Mouse (Mus musculus) spleen, adult 2 months (tissue): Measurements from ENCODE around the gene Psmd3. TPM values are rescaled to one million over a fixed set of nuclear protein-coding genes. Genes with fewer than 3 reads are reported as not detected.
"Not testable (repeated sequence)": the region's sequence is repeated elsewhere in the genome, so short reads cannot be mapped to it uniquely, and the experiment has no call there.

Experiments
- DNase-seq, 2 experiments: peaks; one replicate each; pipeline versions ENCODE4 v3.0.0 to v3.0.0-alpha.2; 2012 to 2021; ENCODE audit warnings: low spot score in 2 of 2, low read depth in 1 of 2
- H3K27ac ChIP-seq: fragments of 200-500 bp; 2 replicates; pipeline ENCODE4 v1.5.1; 2012; ENCODE audit warnings: low read length, inconsistent platforms; ENCODE audit not compliant: insufficient read depth
- H3K27me3 ChIP-seq: fragments of 200-500 bp; 2 replicates; pipeline ENCODE4 v1.6.1; 2012; ENCODE audit warnings: mild to moderate bottlenecking, moderate library complexity, low read length, inconsistent platforms; ENCODE audit not compliant: control insufficient read depth, insufficient read depth
- H3K36me3 ChIP-seq: fragments of 200-500 bp; 2 replicates; pipeline ENCODE4 v1.6.1; 2012; ENCODE audit warnings: mild to moderate bottlenecking, low read length, inconsistent platforms; ENCODE audit not compliant: control insufficient read depth, insufficient read depth
- H3K4me1 ChIP-seq: fragments of 200-500 bp; 2 replicates; pipeline ENCODE4 v1.6.1; 2011; ENCODE audit warnings: inconsistent platforms; ENCODE audit not compliant: control insufficient read depth, insufficient read depth, insufficient read length
- H3K4me3 ChIP-seq: fragments of 200-500 bp; 2 replicates; pipeline ENCODE4 v1.5.1; 2011; ENCODE audit warnings: mild to moderate bottlenecking, inconsistent platforms; ENCODE audit not compliant: insufficient read depth, insufficient read length; ENCODE audit errors: extremely low read depth
- CTCF ChIP-seq: fragments of 200-500 bp; IDR thresholded peaks from 2 replicates; pipeline ENCODE4 v1.5.1; 2011; ENCODE audit warnings: mild to moderate bottlenecking, inconsistent platforms; ENCODE audit not compliant: insufficient read depth, insufficient read length, insufficient replicate concordance; ENCODE audit errors: extremely low read depth
- POLR2A ChIP-seq: fragments of 200-500 bp; IDR thresholded peaks from 2 replicates; pipeline ENCODE4 v1.6.1; 2011; ENCODE audit warnings: low read depth, low read length, inconsistent platforms
- WGBS: fragments of 180-500 bp; shearing (Covaris S2); methylation state at CpG from one replicate; pipeline ENCODE4 v1.1.7; 2018; 5-methylcytosine and 5-hydroxymethylcytosine counted together
- polyA plus RNA-seq: library from polyadenylated mRNA; depleted of rRNA; stranded (reverse); fragments of >200 nt; gene quantifications from 2 replicates; pipeline ENCODE4 v1.2.3, GENCODE M21; 2012

Gene Psmd3
- polyA plus RNA-seq, 1 experiment = 83.1 TPM

DNA sequence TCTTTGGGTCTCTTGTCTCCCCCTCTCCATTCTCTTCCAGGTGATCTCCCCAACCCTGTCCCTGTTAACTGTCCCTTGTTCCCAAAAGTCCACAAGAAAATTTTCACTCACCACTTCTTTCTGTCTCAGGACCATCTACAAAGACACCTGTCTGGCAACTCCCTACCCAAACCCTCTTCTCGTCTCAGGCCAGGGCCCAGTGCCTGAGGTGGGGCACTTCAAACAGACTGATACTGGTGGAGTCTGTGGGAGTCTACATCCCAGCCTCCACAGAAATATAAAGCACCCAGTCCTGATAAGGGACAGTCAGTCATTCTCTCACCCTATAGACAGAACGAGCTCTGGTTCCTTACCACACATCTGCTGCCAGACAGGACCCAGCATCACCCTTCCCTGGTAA is 35.9 kb upstream of the Psmd3 start, which contains the start of gene Gsdma2:
TSS of gene Gsdma2 (plus strand) at position 301 of the 400 bp plus-strand sequence.
- DNase-seq = no peak
- WGBS = 67% methylated on average over 2 of the region's 2 CpGs

DNA sequence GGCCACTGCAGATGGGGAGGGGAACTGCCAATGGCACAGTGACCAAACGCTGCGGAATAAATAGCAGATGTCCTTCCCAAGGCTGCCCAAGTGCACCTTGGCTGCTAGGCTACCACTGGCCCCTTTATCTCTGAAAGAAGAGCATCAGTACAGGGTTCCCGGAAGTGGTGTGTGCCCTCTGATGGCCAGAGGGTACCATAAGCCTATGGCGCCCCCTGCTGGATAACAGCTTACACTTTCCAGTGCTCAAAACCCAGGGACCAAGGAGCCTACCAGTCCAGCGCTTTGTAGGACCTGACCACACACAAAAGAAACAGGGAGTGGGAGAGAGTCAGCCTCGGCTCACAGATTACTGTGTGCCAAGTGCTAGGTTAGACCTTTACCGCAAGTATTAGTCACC is 27.3 kb upstream of the Psmd3 start:
- H3K4me3 ChIP-seq, H3K36me3 ChIP-seq, H3K27me3 ChIP-seq, H3K4me1 ChIP-seq, H3K27ac ChIP-seq: not testable (repeated sequence)
- DNase-seq = peak; percentile 14 to 34
- WGBS = 13% methylated on average over 7 of the region's 7 CpGs
- TF ChIP-seq CTCF = peak; percentile 53; the same call in 1 of the 2 replicates

More for the DNA sequence above, 35.9 kb upstream of the Psmd3 start, which contains the start of gene Gsdma2:
- H3K27me3 ChIP-seq = no peaks in the 10 kb centered on the region
- no peak within 1 kb of the TSS for H3K4me3 ChIP-seq
- no peaks in the 10 kb centered on the region for H3K36me3 ChIP-seq
- TF ChIP-seq POLR2A = no peak
- TF ChIP-seq CTCF = no peak
- no peaks in the 10 kb centered on the region for H3K4me1 ChIP-seq
- no peak within 1 kb of the TSS for H3K27ac ChIP-seq

DNA sequence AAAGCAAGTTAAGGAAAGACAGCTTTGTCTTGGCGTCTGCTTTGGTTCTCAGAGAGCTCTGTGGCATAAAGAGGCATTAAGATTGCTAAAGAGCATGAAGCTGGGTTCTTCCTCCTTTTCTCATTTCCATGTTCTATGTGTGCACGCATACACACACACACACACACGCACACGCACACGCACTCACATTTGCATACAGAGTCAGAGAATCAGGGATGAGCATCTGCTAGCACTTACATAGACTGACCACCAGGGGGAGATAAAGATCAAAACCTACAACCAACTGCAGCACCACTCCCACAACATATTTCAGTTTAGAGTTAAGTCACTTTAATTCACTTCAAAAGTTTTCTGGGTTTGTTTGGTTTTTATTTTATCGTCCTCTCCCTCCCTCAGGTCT is 21.8 kb upstream of the Psmd3 start:
- no peak for TF ChIP-seq POLR2A
- TF ChIP-seq CTCF = peak; percentile 15; the same call in 1 of the 2 replicates
- H3K36me3 ChIP-seq = no peaks in the 10 kb centered on the region
- no peaks in the 10 kb centered on the region for H3K27me3 ChIP-seq
- H3K4me1 ChIP-seq = no peaks in the 10 kb centered on the region; the same call in 1 of the 2 replicates
- WGBS = 3% methylated on average over 6 of the region's 6 CpGs
- H3K27ac ChIP-seq = no peak overlapping the region
- H3K4me3 ChIP-seq = no peak overlapping the region
- DNase-seq = peak; percentile 9 to 67

DNA sequence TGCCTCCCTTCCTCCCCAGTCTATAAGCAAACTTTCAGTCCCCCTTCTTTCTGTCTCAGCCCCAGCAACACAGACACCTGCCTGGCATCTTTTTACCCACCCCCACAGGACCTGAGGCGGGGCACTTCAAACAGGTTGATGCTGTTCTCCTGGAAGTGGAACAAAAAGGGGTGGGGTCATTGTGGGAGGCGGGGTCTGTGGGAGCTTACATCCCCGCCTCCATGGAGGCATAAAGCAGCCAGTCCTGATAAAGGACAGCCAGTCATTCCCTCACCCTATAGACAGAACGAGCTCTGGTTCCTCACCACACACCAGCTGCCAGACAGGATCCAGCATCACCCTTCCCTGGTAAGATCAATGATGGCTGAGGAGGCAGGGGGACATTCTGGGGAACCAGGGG is 18.3 kb upstream of the Psmd3 start, which contains the start of gene Gsdma:
TSS of gene Gsdma (plus strand) at position 261 of the 400 bp plus-strand sequence.
- H3K27me3 ChIP-seq = no peaks in the 10 kb centered on the region

DNA sequence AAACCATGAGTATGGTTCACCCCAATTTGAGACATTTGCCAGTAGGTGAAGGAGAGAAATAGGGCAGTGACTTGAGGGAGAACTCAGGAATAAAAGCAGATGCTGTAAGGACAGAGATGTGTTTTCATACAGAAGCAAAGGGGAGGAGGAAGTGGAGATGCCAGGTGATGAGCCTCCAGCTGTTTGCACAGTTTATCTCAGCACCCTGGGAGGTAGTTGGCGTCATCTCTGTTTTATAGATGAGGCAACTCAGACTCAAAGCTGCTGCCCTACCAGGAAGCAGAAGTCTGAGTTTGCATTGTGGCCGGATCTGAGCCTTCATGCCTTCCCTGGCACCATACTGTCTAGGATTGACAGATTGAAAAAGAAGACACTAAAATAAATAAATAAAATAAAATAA is 13.4 kb upstream of the Psmd3 start:
- no peak for DNase-seq
- no peak for TF ChIP-seq CTCF
- TF ChIP-seq POLR2A = no peak
- no peaks in the 10 kb centered on the region for H3K4me1 ChIP-seq
- H3K27me3 ChIP-seq = no peaks in the 10 kb centered on the region
- H3K27ac ChIP-seq = no peak overlapping the region
- no peak overlapping the region for H3K4me3 ChIP-seq
- WGBS = 26% methylated on average over 2 of the region's 2 CpGs
- no peaks in the 10 kb centered on the region for H3K36me3 ChIP-seq

More for the DNA sequence above, 18.3 kb upstream of the Psmd3 start, which contains the start of gene Gsdma:
- Histone ChIP-seq H3K4me1 (no peaks in the 10 kb centered on the region; the same call in 1 of the 2 replicates), H3K36me3 (no peaks in the 10 kb centered on the region), H3K27ac (no peak within 1 kb of the TSS), H3K4me3 (no peak within 1 kb of the TSS)
- WGBS = 61% methylated on average over 4 of the region's 4 CpGs
- TF ChIP-seq CTCF = no peak
- no peak for TF ChIP-seq POLR2A
- no peak for DNase-seq

DNA sequence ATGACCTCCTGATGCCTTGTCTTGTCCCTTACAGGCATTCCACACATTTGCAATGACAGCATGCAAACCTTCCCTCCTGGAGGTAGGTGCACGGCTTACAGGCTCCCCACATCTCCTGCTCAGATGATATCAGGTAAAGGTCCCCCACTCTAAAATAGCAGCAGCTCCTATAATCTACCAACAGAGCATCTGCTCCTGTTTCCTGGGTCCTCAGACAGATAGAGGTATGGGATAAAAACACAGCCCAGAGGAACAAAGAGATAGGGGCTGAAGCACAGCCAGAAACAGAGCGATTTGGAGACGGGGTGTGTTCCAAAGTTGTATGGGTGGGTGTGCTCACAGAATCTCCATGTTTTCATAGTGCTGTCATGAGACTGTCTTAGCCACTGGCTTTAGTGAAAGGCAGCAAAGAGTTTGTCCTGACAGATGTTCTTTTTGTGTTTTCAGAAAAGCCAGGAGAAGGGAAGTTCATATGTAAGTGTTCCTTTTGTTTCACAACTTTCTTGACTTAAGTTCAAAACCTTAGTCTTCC is 11.0 kb upstream of the Psmd3 start:
- Histone ChIP-seq H3K36me3 (no peaks in the 10 kb centered on the region), H3K27me3 (no peaks in the 10 kb centered on the region), H3K4me1 (no peaks in the 10 kb centered on the region), H3K27ac (no peak overlapping the region), H3K4me3 (no peak overlapping the region)
- TF ChIP-seq POLR2A (no peak), CTCF (no peak)
- 75% methylated on average over 3 of the region's 3 CpGs for WGBS
- DNase-seq = no peak

DNA sequence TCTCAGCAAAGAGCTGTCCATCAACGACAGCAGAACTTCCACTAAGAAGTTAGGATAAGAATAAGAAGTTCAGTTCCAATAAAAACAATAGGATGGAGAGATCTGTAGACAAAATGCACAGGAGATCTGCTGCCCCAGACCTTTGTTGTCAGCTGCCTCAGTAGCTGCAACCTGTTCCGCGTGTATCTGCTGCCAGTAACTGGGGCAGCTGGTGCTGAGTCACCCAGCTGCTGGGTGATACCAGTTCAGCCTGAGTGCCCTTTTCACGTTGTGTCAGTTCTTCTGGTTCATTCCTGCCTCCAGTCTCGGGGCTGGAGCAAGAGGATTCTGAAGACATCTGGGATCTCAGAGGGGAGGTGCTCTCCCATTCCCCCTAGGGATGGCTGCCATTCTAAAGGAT is 10.5 kb upstream of the Psmd3 start:
- H3K27ac ChIP-seq = no peak overlapping the region
- H3K36me3 ChIP-seq = no peaks in the 10 kb centered on the region
- no peaks in the 10 kb centered on the region for H3K4me1 ChIP-seq
- 19% methylated on average over 5 of the region's 5 CpGs for WGBS
- TF ChIP-seq CTCF (no peak), POLR2A (no peak)
- H3K4me3 ChIP-seq = no peak overlapping the region
- DNase-seq = no peak
- no peaks in the 10 kb centered on the region for H3K27me3 ChIP-seq
